Mouse (Mus musculus) CH12.LX (cell line): ENCODE results near the gene Pcyt2.

ENCODE experiments used
- CTCF ChIP-seq, 2 experiments: IDR thresholded peaks in 1 of 2; conservative IDR thresholded peaks in 1 of 2; 2 replicates each; pipeline ENCODE4 v1.5.1; 2011 to 2012; ENCODE audit warnings: low read depth in 2 of 2, low read length in 2 of 2, improper control_type of control experiment in 1 of 2, inconsistent platforms in 1 of 2, mild to moderate bottlenecking in 1 of 2, moderate library complexity in 1 of 2
- IRF4 ChIP-seq: IDR thresholded peaks from 2 replicates; pipeline ENCODE4 v1.6.1; 2014; ENCODE audit warnings: low read depth, mild to moderate bottlenecking, inconsistent platforms, low read length, improper control_type of control experiment
- KAT2A ChIP-seq: IDR thresholded peaks from 2 replicates; pipeline ENCODE4 v1.6.1; 2012; ENCODE audit warnings: low read length, improper control_type of control experiment, inconsistent platforms; ENCODE audit not compliant: insufficient replicate concordance
- NELFE ChIP-seq: IDR thresholded peaks from 2 replicates; pipeline ENCODE4 v1.6.1; 2011; ENCODE audit warnings: low read depth, low read length, improper control_type of control experiment
- POLR2A ChIP-seq: IDR thresholded peaks from 2 replicates; pipeline ENCODE4 v1.6.1; 2011; ENCODE audit warnings: low read depth, mild to moderate bottlenecking, improper control_type of control experiment, low read length
- SMC3 ChIP-seq: IDR thresholded peaks from 2 replicates; pipeline ENCODE4 v1.6.1; 2011; ENCODE audit warnings: low read depth, low read length, improper control_type of control experiment
- ZMIZ1 ChIP-seq: IDR thresholded peaks from 2 replicates; pipeline ENCODE4 v1.6.1; 2012; ENCODE audit warnings: low read depth, mild to moderate bottlenecking, inconsistent platforms, low read length, improper control_type of control experiment

DNA sequence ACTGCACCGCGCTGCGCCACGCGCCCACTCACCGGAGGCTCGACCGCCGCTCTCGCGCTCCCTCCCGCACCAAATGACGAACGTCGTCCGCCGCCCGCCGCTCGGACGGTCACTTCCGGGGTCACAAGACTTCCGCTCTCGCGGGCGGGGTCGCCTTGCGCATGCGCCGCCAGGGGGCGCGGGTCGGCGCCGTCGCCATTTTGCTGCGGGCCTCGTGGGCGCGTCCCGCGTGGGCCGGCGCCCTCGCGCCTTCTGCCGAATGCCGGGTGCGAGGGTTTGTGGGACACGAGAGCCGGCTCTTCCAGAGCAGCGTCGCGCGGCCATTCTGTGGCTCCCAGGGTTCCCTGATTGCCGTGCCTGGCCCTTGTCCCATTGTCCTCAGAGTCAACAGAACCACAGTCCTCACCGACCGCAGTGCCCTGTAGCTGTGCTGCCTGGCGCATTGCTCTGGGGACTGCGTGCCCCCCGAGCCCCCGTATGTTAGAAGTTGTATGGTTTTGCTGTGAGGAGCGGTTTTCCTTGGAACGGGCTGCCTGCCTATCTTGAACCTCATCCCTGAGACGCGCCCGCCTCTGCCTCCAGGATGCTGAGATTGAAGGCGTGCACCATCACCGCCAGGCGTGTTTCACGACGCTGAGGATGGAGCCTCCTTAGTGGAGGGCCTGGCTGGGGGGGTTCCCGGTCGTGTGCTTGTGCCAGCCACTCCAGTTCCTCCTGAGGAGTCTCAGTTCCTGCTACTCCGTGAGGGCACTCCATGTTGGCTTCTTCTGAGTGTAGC is 36.1 kb downstream of the Pcyt2 start, which contains the start of gene Arhgdia:
- peak; percentile 88; the same call in 1 of the 2 replicates for TF ChIP-seq KAT2A
- peak; percentile 84 for TF ChIP-seq POLR2A
- TF ChIP-seq CTCF (conservative IDR thresholded peaks at IDR 0.05 in 1 of 2, IDR thresholded peaks at IDR 0.05 in 1 of 2; ENCODE audit: low read depth in 2 of 2, low read length in 2 of 2): peak in 1 of 2 experiments; percentile 54; a peak in 2 of 4 replicates
- peak; percentile 61; the same call in 1 of the 2 replicates for TF ChIP-seq IRF4
- TF ChIP-seq ZMIZ1: peak; percentile 92
- peak; percentile 96 for TF ChIP-seq NELFE
- TF ChIP-seq SMC3: no peak
